Mouse (Mus musculus): ENCODE measurements around the gene Atg4a. TPM values are rescaled to one million over a fixed set of nuclear protein-coding genes. Genes with fewer than 3 reads are reported as not detected.

Atg4a gene
- polyA plus RNA-seq, 1 experiment from 2014 or later = 22.0 TPM

- H3K9ac ChIP-seq (ENCODE audit: low read depth, low read length) = no peak overlapping the region
- H3K27me3 ChIP-seq (replicated peaks; ENCODE audit: control insufficient read depth, insufficient read depth, low read length) = no peaks in the 10 kb centered on the region
- H3K4me1 ChIP-seq (replicated peaks; ENCODE audit: control insufficient read depth, insufficient read depth, low read length) = no peaks in the 10 kb centered on the region
- no peak overlapping the region for H3K4me2 ChIP-seq (replicated peaks; ENCODE audit: low read depth)
- no peak overlapping the region for H3K4me3 ChIP-seq (ENCODE audit: low read depth, low read length)
- 79% methylated on average over 4 of the region's 4 CpGs for WGBS
- H3K9me3 ChIP-seq (ENCODE audit: control insufficient read depth) = no peaks in the 10 kb centered on the region
- H3K27ac ChIP-seq (ENCODE audit: low read depth, low read length) = no peak overlapping the region
- ATAC-seq = no peak
- 0 out of 2 replicates have a peak, but pooled peaks cover 3% of the 10 kb centered on the region for H3K36me3 ChIP-seq (ENCODE audit: control insufficient read depth, insufficient read depth)
- TF ChIP-seq CTCF (IDR thresholded peaks at IDR 0.05; ENCODE audit: low read depth) = no peak
These were observed 3.1 kb upstream of the Atg4a start for GRCm38 (mm10) chrX:140953618-140954017.

GRCm38 (mm10) chrX:140956959-140957358 is 252 bp downstream of the Atg4a start:
- ATAC-seq = peak; percentile 67
- peak overlapping the region; percentile 11; the same call in 1 of the 2 replicates for H3K9ac ChIP-seq (ENCODE audit: low read depth, low read length)
- H3K36me3 ChIP-seq (ENCODE audit: control insufficient read depth, insufficient read depth) = no peaks in the 10 kb centered on the region
- TF ChIP-seq CTCF (IDR thresholded peaks at IDR 0.05; ENCODE audit: low read depth) = no peak
- no peak overlapping the region for H3K27ac ChIP-seq (ENCODE audit: low read depth, low read length)
- no peaks in the 10 kb centered on the region for H3K4me1 ChIP-seq (replicated peaks; ENCODE audit: control insufficient read depth, insufficient read depth, low read length)
- 26% methylated on average over 5 of the region's 5 CpGs for WGBS
- H3K4me3 ChIP-seq (ENCODE audit: low read depth, low read length) = peak overlapping the region; percentile 58
- no peaks in the 10 kb centered on the region for H3K9me3 ChIP-seq (ENCODE audit: control insufficient read depth)
- H3K27me3 ChIP-seq (replicated peaks; ENCODE audit: control insufficient read depth, insufficient read depth, low read length) = no peaks in the 10 kb centered on the region
- peak overlapping the region; percentile 59 for H3K4me2 ChIP-seq (replicated peaks; ENCODE audit: low read depth)

- 85% methylated on average over 1 of the region's 1 CpGs for WGBS
- no peak overlapping the region for H3K27ac ChIP-seq (ENCODE audit: low read depth, low read length)
- H3K4me3 ChIP-seq (ENCODE audit: low read depth, low read length) = no peak overlapping the region
- H3K9me3 ChIP-seq (ENCODE audit: control insufficient read depth) = no peaks in the 10 kb centered on the region
- no peaks in the 10 kb centered on the region; the same call in 1 of the 2 replicates for H3K27me3 ChIP-seq (replicated peaks; ENCODE audit: control insufficient read depth, insufficient read depth, low read length)
- no peak overlapping the region for H3K9ac ChIP-seq (ENCODE audit: low read depth, low read length)
- no peaks in the 10 kb centered on the region for H3K36me3 ChIP-seq (ENCODE audit: control insufficient read depth, insufficient read depth)
- ATAC-seq = no peak
- TF ChIP-seq CTCF (IDR thresholded peaks at IDR 0.05; ENCODE audit: low read depth) = no peak
- H3K4me1 ChIP-seq (replicated peaks; ENCODE audit: control insufficient read depth, insufficient read depth, low read length) = no peaks in the 10 kb centered on the region
- H3K4me2 ChIP-seq (replicated peaks; ENCODE audit: low read depth) = no peak overlapping the region
These were observed 22.2 kb downstream of the Atg4a start for GRCm38 (mm10) chrX:140978943-140979342.

GRCm38 (mm10) chrX:140979546-140979945 is 22.8 kb downstream of the Atg4a start:
- 83% methylated on average over 2 of the region's 2 CpGs for WGBS
- Histone ChIP-seq H3K36me3 (ENCODE audit: control insufficient read depth, insufficient read depth) (no peaks in the 10 kb centered on the region), H3K9me3 (ENCODE audit: control insufficient read depth) (no peaks in the 10 kb centered on the region), H3K4me2 (replicated peaks; ENCODE audit: low read depth) (no peak overlapping the region), H3K27me3 (replicated peaks; ENCODE audit: control insufficient read depth, insufficient read depth, low read length) (no peaks in the 10 kb centered on the region; the same call in 1 of the 2 replicates), H3K4me1 (replicated peaks; ENCODE audit: control insufficient read depth, insufficient read depth, low read length) (no peaks in the 10 kb centered on the region), H3K4me3 (ENCODE audit: low read depth, low read length) (no peak overlapping the region), H3K9ac (ENCODE audit: low read depth, low read length) (no peak overlapping the region), H3K27ac (ENCODE audit: low read depth, low read length) (no peak overlapping the region)
- TF ChIP-seq CTCF (IDR thresholded peaks at IDR 0.05; ENCODE audit: low read depth) = no peak
- no peak for ATAC-seq

- WGBS = 67% methylated on average over 4 of the region's 4 CpGs
- Histone ChIP-seq H3K27ac (ENCODE audit: low read depth, low read length) (no peak overlapping the region), H3K27me3 (replicated peaks; ENCODE audit: control insufficient read depth, insufficient read depth, low read length) (no peaks in the 10 kb centered on the region; the same call in 1 of the 2 replicates), H3K9me3 (ENCODE audit: control insufficient read depth) (no peaks in the 10 kb centered on the region), H3K4me2 (replicated peaks; ENCODE audit: low read depth) (no peak overlapping the region), H3K4me3 (ENCODE audit: low read depth, low read length) (no peak overlapping the region), H3K36me3 (ENCODE audit: control insufficient read depth, insufficient read depth) (no peaks in the 10 kb centered on the region), H3K9ac (ENCODE audit: low read depth, low read length) (no peak overlapping the region), H3K4me1 (replicated peaks; ENCODE audit: control insufficient read depth, insufficient read depth, low read length) (no peaks in the 10 kb centered on the region)
- no peak for TF ChIP-seq CTCF (IDR thresholded peaks at IDR 0.05; ENCODE audit: low read depth)
- ATAC-seq = no peak
These were observed 23.5 kb downstream of the Atg4a start for GRCm38 (mm10) chrX:140980163-140980562.

- WGBS = 49% methylated on average over 6 of the region's 6 CpGs
- H3K36me3 ChIP-seq (ENCODE audit: control insufficient read depth, insufficient read depth) = no peaks in the 10 kb centered on the region
- H3K27me3 ChIP-seq (replicated peaks; ENCODE audit: control insufficient read depth, insufficient read depth, low read length) = no peaks in the 10 kb centered on the region; the same call in 1 of the 2 replicates
- H3K27ac ChIP-seq (ENCODE audit: low read depth, low read length) = no peak overlapping the region
- no peak for TF ChIP-seq CTCF (IDR thresholded peaks at IDR 0.05; ENCODE audit: low read depth)
- H3K4me1 ChIP-seq (replicated peaks; ENCODE audit: control insufficient read depth, insufficient read depth, low read length) = no peaks in the 10 kb centered on the region
- no peaks in the 10 kb centered on the region for H3K9me3 ChIP-seq (ENCODE audit: control insufficient read depth)
- no peak overlapping the region for H3K4me2 ChIP-seq (replicated peaks; ENCODE audit: low read depth)
- no peak for ATAC-seq
- no peak overlapping the region for H3K9ac ChIP-seq (ENCODE audit: low read depth, low read length)
- no peak overlapping the region for H3K4me3 ChIP-seq (ENCODE audit: low read depth, low read length)
These were observed 26.7 kb downstream of the Atg4a start for GRCm38 (mm10) chrX:140983206-140983960.
